Mouse (Mus musculus): ENCODE measurements at regions not wholly inside any gene's neighbourhood (a gene's known extent, or its start where the extent isn't known, plus 50 kb on each side); places are given as distances from the start of the nearest gene placed in this dataset.

DNA sequence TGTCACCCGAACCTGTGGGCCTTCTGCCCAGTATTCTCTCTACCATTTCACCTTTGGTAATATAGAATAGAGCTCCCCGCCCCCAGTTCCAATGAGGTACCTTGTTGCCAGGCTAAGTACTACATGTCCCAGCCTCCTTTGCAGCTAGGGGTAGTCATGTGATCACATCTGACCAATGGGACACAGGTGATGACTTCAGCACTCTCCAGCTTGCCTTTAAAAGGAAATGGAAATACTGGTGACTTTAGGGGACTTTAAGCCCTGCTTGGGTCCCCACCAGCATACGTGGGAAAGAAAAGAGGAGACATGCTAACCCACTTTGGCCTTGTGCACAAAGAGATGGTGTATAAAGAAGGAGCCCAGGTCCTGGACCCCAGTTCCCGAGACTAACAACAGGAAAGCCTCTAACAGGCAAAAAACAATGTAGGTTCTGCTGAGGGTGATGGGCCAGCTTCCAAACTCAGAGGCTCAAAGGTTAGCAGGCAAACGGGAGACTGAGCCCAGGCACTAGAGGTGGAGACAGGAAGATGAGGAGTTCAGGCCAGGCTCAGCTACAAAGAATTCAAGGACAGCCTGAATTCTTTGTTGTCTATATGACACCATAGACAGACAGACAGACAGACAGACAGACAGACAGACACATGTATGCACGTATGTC is 103.5 kb downstream of the 1700001O22Rik start:
- TF ChIP-seq CTCF (IDR thresholded peaks at IDR 0.05; ENCODE audit: low read depth), result no peak
- no peak for TF ChIP-seq EP300 (IDR thresholded peaks at IDR 0.05; ENCODE audit: low read depth)
